Mouse (Mus musculus): Measurements from ENCODE around the gene 1700003F12Rik.

GRCm38 (mm10) chr2:154499717-154500247 is 47.1 kb upstream of the 1700003F12Rik start:
- TF ChIP-seq CTCF (IDR thresholded peaks at IDR 0.05; ENCODE audit: extremely low read depth, insufficient read length, insufficient replicate concordance, low read depth, low read length) (no peak), POLR2A (IDR thresholded peaks at IDR 0.05; ENCODE audit: low read depth, low read length) (no peak)
